Mouse (Mus musculus): ENCODE measurements around the gene Rpl7a.

Rpl7a gene

GRCm38 (mm10) chr2:26956811-26957487, 46.4 kb downstream of the Rpl7a start:
- no peak for DNase-seq (ENCODE audit: extremely low read depth, low read depth)

- no peak for DNase-seq (ENCODE audit: extremely low read depth, low read depth)
Observed at GRCm38 (mm10) chr2:26957488-26957859, 46.9 kb downstream of the Rpl7a start.

- no peak for DNase-seq (ENCODE audit: extremely low read depth, low read depth)
Observed at GRCm38 (mm10) chr2:26960756-26961155, 50.2 kb downstream of the Rpl7a start.
